Mouse (Mus musculus) stomach, embryonic 16.5 days (tissue): ENCODE measurements around the gene Tbcd. TPM values are rescaled to one million over a fixed set of nuclear protein-coding genes. Genes with fewer than 3 reads are reported as not detected.
A peak's percentile ranks its signal among the peaks of the same experiment; 100 is the strongest.

Experiments
- ATAC-seq: fragments of 200-750 bp; cut with Nextera tagmentation; 2 replicates; pipeline ENCODE4 v1.8.0; 2017; ENCODE audit warnings: moderate number of reproducible peaks, moderate TSS enrichment; ENCODE audit not compliant: insufficient read depth, low FRiP score
- H3K27ac ChIP-seq: fragments of 300-500 bp; sonication (generic); 2 replicates; pipeline ENCODE4 v1.5.1; 2014; ENCODE audit warnings: low read length
- H3K27me3 ChIP-seq: fragments of 300-500 bp; sonication (generic); 2 replicates; pipeline ENCODE4 v1.6.1; 2014; ENCODE audit warnings: low read length, control low read depth, mixed read lengths; ENCODE audit not compliant: control insufficient read depth, insufficient read depth
- H3K36me3 ChIP-seq: fragments of 300-500 bp; sonication (generic); 2 replicates; pipeline ENCODE4 v1.6.1; 2014; ENCODE audit warnings: low read length; ENCODE audit not compliant: control insufficient read depth, insufficient read depth
- H3K4me1 ChIP-seq: fragments of 300-500 bp; sonication (generic); 2 replicates; pipeline ENCODE4 v1.6.1; 2014; ENCODE audit warnings: low read length, control low read depth, mixed read lengths; ENCODE audit not compliant: control insufficient read depth, insufficient read depth
- H3K4me2 ChIP-seq: fragments of 300-500 bp; sonication (generic); 2 replicates; pipeline ENCODE4 v1.6.1; 2014; ENCODE audit warnings: low read depth, low read length, mixed read lengths
- H3K4me3 ChIP-seq: fragments of 300-500 bp; sonication (generic); replicated peaks from 2 replicates; pipeline ENCODE4 v1.5.1; 2014; ENCODE audit warnings: mild to moderate bottlenecking, low read length
- H3K9ac ChIP-seq: fragments of 300-500 bp; sonication (generic); 2 replicates; pipeline ENCODE4 v1.6.1; 2014; ENCODE audit warnings: low read length
- H3K9me3 ChIP-seq: fragments of 300-500 bp; sonication (generic); replicated peaks from 2 replicates; pipeline ENCODE4 v1.6.1; 2016; ENCODE audit warnings: low read length, control low read depth; ENCODE audit not compliant: control insufficient read depth
- WGBS: fragments of 180-500 bp; shearing (Covaris S2); extraction: QIAGEN DNeasy Blood & Tissue Kit; methylation state at CpG from one replicate; pipeline ENCODE4 v1.1.7; 2014; 5-methylcytosine and 5-hydroxymethylcytosine counted together
- polyA plus RNA-seq: library from polyadenylated mRNA; unstranded; fragments of >200 nt; fragmentation: Nextera tagmentation; extraction: Ambion mirVana; gene quantifications from 2 replicates; pipeline ENCODE4 v1.2.1, GENCODE M21; 2015

The Tbcd gene
- polyA plus RNA-seq, 1 experiment from 2014 or later, result 42.2 TPM

DNA sequence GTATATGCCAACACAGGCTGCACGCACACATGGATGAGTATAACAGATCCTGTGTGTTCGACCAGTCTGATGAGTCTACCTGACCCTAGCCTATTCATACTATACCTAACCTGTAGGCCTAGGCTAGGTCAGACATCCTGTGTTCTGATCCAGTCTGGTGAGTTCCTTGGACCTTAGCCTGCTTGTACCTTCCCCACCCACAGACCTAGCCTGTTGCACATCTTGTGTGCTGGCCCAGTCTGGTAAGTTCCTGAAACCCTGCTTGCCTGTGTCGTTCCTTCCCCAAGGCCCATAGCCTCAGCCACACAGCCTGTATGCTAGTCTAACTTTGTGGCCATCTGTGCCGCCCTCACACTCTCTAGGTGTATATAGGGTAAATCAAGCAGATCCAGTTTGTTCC lies 112.5 kb downstream of the Tbcd start:
- Histone ChIP-seq H3K4me1 (no peaks in the 10 kb centered on the region), H3K27ac (no peak overlapping the region), H3K9me3 (no peaks in the 10 kb centered on the region), H3K9ac (no peak overlapping the region), H3K4me3 (no peak overlapping the region), H3K4me2 (no peak overlapping the region), H3K36me3 (no peaks in the 10 kb centered on the region), H3K27me3 (no peaks in the 10 kb centered on the region)
- no peak for ATAC-seq
- WGBS, result 91% methylated on average over 4 of the region's 4 CpGs

DNA sequence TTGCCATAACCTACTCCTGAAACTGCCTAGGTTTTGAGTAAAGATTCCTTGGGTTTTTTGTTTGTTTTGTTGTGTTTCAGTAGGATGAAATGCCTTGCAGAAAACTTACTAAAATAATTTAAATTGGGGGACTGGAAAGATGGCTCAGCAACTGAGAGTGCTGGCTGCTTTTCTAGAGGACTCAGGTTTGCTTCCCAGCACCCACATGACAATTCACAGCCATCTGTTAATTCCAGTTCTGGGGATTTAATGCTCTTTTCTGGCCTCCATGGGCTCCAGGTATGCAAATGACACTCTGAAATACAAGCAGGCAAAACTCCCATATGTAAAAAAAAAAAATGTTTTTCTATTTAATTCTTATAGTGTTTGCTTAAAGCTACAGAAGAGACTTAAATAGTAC lies 130.1 kb downstream of the Tbcd start:
- no peak overlapping the region for H3K27ac ChIP-seq
- no peaks in the 10 kb centered on the region for H3K27me3 ChIP-seq
- 0 out of 2 replicates have a peak, but pooled peaks cover 6% of the 10 kb centered on the region for H3K36me3 ChIP-seq
- H3K4me1 ChIP-seq, result no peaks in the 10 kb centered on the region
- no peak overlapping the region for H3K4me2 ChIP-seq
- no peaks in the 10 kb centered on the region for H3K9me3 ChIP-seq
- no peak overlapping the region for H3K4me3 ChIP-seq
- ATAC-seq, result no peak
- H3K9ac ChIP-seq, result no peak overlapping the region

DNA sequence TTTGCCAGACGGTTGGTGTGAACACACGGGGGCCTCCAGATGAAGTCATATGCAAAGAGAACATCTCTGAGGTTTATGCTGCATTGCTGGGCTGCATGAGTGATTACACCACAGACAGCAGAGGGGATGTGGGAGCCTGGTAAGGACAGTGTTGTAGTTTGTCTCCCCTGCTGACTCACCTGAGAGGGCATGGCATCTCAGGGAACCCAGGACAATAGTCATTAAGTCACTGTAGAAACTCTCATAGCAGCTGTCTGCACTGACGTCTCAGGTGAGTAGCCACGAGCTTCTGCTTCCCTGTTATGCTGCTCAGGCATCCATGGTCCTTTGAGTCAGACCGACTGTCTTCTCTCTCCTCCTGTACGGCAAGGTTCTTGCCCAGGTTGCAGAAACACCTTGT lies 145.5 kb downstream of the Tbcd start:
- H3K4me1 ChIP-seq, result no peaks in the 10 kb centered on the region
- no peak overlapping the region for H3K9ac ChIP-seq
- H3K27me3 ChIP-seq, result no peaks in the 10 kb centered on the region
- H3K4me2 ChIP-seq, result no peak overlapping the region
- no peaks in the 10 kb centered on the region for H3K9me3 ChIP-seq
- no peak overlapping the region for H3K27ac ChIP-seq
- H3K36me3 ChIP-seq, result peaks cover 5% of the 10 kb centered on the region; the same call in 1 of the 2 replicates
- ATAC-seq, result no peak
- H3K4me3 ChIP-seq, result no peak overlapping the region
- WGBS, result 87% methylated on average over 6 of the region's 6 CpGs

DNA sequence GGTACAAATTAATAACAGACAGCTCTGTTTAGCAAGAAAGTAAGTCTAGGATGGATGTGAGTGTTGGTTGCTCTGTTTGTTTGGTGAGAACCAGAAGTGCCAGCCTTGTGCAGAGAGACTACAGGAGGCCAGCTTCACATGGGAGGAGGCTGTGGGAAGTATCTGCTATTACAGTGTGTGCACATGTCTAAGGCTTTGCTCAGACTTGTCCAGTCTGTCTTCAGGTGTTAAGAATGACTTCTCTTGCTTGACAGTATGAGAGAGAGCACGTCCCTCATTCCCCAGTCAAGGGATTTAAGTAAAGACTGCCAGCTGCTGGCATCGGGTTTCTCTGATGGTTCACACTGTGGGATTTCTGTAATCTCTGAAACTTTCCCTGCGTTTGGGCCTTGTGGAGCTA lies 149.7 kb downstream of the Tbcd start:
- Histone ChIP-seq H3K27ac (peak overlapping the region; percentile 82), H3K9ac (no peak overlapping the region), H3K9me3 (no peaks in the 10 kb centered on the region), H3K36me3 (peaks cover 11% of the 10 kb centered on the region), H3K4me2 (no peak overlapping the region), H3K4me3 (no peak overlapping the region), H3K4me1 (no peaks in the 10 kb centered on the region), H3K27me3 (no peaks in the 10 kb centered on the region)
- ATAC-seq, result peak; percentile 58; the same call in 1 of the 2 replicates
- WGBS, result 58% methylated on average over 3 of the region's 3 CpGs

DNA sequence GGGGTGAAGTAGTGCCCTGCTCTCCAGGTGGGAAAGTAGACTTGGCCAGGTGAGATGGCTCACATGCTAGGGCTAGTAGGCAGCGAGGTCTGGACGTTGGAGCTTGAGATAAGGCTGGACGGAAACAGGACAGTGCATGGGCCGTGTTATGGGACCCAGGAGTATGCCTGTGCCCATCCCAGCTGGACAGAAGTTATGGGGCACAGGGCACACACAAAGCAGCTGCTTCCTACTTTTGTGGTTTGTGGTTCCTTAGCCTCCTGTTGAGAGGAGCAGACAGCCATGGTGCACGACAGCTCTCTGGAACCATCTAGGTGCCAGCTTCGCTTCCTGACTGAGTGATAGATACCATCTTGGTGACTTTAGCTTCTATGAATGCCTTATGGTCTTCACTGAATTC lies 153.9 kb downstream of the Tbcd start:
- Histone ChIP-seq H3K27me3 (no peaks in the 10 kb centered on the region), H3K9me3 (no peaks in the 10 kb centered on the region), H3K27ac (no peak overlapping the region), H3K4me1 (no peaks in the 10 kb centered on the region), H3K36me3 (peaks cover 5% of the 10 kb centered on the region; the same call in 1 of the 2 replicates), H3K4me2 (no peak overlapping the region), H3K4me3 (no peak overlapping the region), H3K9ac (no peak overlapping the region)
- 91% methylated on average over 6 of the region's 6 CpGs for WGBS
- no peak for ATAC-seq

DNA sequence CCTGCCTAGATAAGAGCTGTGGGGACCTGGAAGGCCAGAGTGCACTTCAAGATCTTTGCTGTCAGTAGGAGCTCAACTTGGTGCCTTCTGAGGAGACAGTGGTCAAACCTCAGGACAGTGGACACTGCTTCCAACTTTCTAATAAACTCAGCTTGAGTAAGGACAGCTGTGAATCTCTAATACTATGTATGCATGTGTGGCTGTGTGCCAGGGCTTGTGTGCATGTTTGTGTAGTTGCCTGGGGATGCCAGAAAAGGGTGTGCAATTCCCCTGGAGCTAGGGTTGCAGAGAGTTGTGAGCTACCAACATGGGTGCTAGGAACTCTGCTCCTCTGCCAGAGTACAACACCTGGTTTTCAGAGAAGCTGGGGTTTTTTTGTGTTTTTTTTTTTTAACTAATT lies 159.2 kb downstream of the Tbcd start:
- Histone ChIP-seq H3K4me3 (no peak overlapping the region), H3K4me1 (no peaks in the 10 kb centered on the region), H3K27me3 (no peaks in the 10 kb centered on the region), H3K9me3 (peaks cover 6% of the 10 kb centered on the region; the same call in 1 of the 2 replicates), H3K9ac (no peak overlapping the region), H3K4me2 (no peak overlapping the region), H3K27ac (no peak overlapping the region), H3K36me3 (peaks cover 11% of the 10 kb centered on the region)
- no peak for ATAC-seq

DNA sequence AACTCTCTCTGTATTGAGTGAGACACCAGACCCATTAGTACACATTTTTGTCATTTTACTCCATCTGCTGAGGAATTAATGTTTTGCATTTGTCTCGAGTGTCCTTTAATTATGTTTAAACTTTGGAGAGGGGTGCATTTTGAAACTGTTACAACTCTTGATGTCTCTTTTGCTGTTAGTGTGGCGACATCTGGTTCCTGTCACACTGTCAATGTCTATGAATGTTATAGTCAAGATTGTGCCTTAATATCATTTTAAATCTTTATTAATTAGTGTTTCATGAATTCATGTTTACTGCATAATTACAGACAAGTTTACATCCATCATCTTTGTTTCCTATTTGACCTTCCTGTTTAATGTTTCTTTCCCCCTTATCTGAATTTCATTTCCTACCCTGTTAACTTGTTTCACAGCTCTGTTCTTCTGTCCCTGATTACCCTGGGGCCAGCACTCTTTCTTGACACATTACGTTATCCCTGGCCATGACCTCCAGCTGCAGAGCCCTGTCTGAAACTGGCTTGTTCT lies 164.3 kb downstream of the Tbcd start:
- Histone ChIP-seq H3K36me3 (peaks cover 11% of the 10 kb centered on the region), H3K4me3 (no peak overlapping the region)
- 51% methylated on average over 3 of the region's 3 CpGs for WGBS

DNA sequence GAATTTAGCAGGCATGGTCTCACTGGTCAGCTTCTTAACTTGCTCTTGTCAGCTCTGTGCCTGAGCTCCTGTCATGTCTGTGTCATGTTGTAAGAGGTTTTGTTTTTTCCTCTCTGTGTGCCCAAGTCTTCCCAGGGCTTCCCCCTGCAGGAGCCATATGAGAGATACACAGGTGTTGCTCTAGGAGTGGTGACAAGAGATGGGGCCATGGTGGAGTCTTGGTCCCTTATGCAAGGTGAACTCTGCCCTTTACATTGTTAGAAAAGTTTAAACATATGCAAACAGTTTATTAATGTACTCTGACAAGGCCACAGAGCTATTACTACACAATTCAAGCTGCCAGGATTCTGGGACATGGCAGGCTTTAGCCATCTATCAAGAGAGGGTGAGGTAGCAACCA lies 164.8 kb downstream of the Tbcd start:
- Histone ChIP-seq H3K36me3 (peaks cover 11% of the 10 kb centered on the region), H3K9ac (no peak overlapping the region), H3K4me3 (no peak overlapping the region), H3K4me1 (no peaks in the 10 kb centered on the region), H3K27me3 (no peaks in the 10 kb centered on the region), H3K9me3 (peaks cover 6% of the 10 kb centered on the region; the same call in 1 of the 2 replicates), H3K27ac (no peak overlapping the region), H3K4me2 (no peak overlapping the region)
- no peak for ATAC-seq

More for the DNA sequence above, 164.3 kb downstream of the Tbcd start:
- H3K4me1 ChIP-seq, result no peaks in the 10 kb centered on the region
- H3K27ac ChIP-seq, result no peak overlapping the region
- no peak for ATAC-seq
- H3K9ac ChIP-seq, result no peak overlapping the region
- H3K9me3 ChIP-seq, result peaks cover 6% of the 10 kb centered on the region; the same call in 1 of the 2 replicates
- H3K27me3 ChIP-seq, result no peaks in the 10 kb centered on the region
- no peak overlapping the region for H3K4me2 ChIP-seq

DNA sequence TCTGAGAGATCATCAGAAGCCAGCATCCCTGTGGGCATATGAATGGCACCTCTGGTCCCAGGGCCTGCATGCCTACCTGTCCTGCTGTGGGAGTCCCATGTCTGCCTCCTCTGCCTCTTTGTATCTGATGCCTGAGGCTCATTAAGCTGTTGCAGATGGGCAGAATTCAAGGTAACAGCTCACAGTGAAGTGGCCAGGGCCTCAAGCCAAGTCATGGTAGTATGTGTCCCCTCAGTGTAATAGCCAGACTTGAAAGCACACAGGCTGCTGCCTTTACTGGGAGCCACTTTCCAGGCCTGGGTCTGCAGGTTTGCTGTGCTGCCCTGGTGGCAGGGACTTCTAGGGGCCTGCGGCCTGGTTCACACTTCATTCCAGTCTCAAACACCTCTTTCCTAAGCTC lies 165.6 kb downstream of the Tbcd start:
- no peaks in the 10 kb centered on the region for H3K27me3 ChIP-seq
- 93% methylated on average over 1 of the region's 1 CpGs for WGBS
- H3K4me3 ChIP-seq, result no peak overlapping the region
- peaks cover 6% of the 10 kb centered on the region; the same call in 1 of the 2 replicates for H3K9me3 ChIP-seq
- H3K27ac ChIP-seq, result no peak overlapping the region
- ATAC-seq, result no peak
- no peak overlapping the region for H3K4me2 ChIP-seq
- H3K4me1 ChIP-seq, result no peaks in the 10 kb centered on the region
- no peak overlapping the region for H3K9ac ChIP-seq
- H3K36me3 ChIP-seq, result peaks cover 11% of the 10 kb centered on the region
